Mouse (Mus musculus) macrophage (primary cell): ENCODE results near the gene Zfp629. TPM values are rescaled to one million over a fixed set of nuclear protein-coding genes. Genes with fewer than 3 reads are reported as not detected.
"Not testable (repeated sequence)": the region's sequence is repeated elsewhere in the genome, so short reads cannot be mapped to it uniquely, and the experiment has no call there.

ENCODE experiments used
- H3K27ac ChIP-seq: fragments of 350-480 bp; formaldehyde crosslinking; 2 replicates; pipeline ENCODE4 v1.9.0; 2021
- H3K36me3 ChIP-seq: fragments of 350-480 bp; formaldehyde crosslinking; 2 replicates; pipeline ENCODE4 v1.9.0; 2021; ENCODE audit errors: inconsistent target
- H3K4me3 ChIP-seq: fragments of 350-480 bp; formaldehyde crosslinking; 2 replicates; pipeline ENCODE4 v1.9.0; 2021; ENCODE audit errors: inconsistent target
- H3K79me2 ChIP-seq: fragments of 350-480 bp; formaldehyde crosslinking; 2 replicates; pipeline ENCODE4 v1.9.0; 2021; ENCODE audit errors: inconsistent target
- whole genome bisulfite sequencing: methylation state at CpG from one replicate; pipeline ENCODE4 v1.1.7; 2026; ENCODE audit warnings: inconsistent platforms; ENCODE audit not compliant: missing documents; 5-methylcytosine and 5-hydroxymethylcytosine counted together
- polyA plus RNA-seq: library from polyadenylated mRNA; stranded (reverse); fragments of 250-400 nt; gene quantifications from 3 replicates; pipeline ENCODE4 v1.2.4, GENCODE M21; 2018; ENCODE audit warnings: inconsistent platforms
- total RNA-seq, 78 experiments: library from RNA; depleted of rRNA; stranded (reverse); fragments of 250-400 nt; gene quantifications; 1 replicate in 9 of 78; 2 replicates in 24 of 78; 3 replicates in 43 of 78; 4 replicates in 2 of 78; pipeline ENCODE4 v1.2.4; 2018; ENCODE audit warnings: inconsistent platforms in 56 of 78

Gene Zfp629
- total RNA-seq (2018; cell fraction: chromatin; rRNA removed): 10 to 100 TPM in 21 of 26 experiments, 1 to 10 TPM in 5; 6.1 to 37.3 (median 14.8) TPM
- total RNA-seq (2018; cell fraction: cytosol; rRNA removed): 1 to 10 TPM; 1.2 to 9.3 (median 4.5) TPM
- total RNA-seq (2018; cell fraction: nucleus; rRNA removed): 10 to 100 TPM in 11 of 26 experiments, 1 to 10 TPM in 15; 2.7 to 31.1 (median 9.3) TPM
- polyA plus RNA-seq: 5.9 to 11.5 TPM (median 8.2 TPM) in 3 replicates

DNA sequence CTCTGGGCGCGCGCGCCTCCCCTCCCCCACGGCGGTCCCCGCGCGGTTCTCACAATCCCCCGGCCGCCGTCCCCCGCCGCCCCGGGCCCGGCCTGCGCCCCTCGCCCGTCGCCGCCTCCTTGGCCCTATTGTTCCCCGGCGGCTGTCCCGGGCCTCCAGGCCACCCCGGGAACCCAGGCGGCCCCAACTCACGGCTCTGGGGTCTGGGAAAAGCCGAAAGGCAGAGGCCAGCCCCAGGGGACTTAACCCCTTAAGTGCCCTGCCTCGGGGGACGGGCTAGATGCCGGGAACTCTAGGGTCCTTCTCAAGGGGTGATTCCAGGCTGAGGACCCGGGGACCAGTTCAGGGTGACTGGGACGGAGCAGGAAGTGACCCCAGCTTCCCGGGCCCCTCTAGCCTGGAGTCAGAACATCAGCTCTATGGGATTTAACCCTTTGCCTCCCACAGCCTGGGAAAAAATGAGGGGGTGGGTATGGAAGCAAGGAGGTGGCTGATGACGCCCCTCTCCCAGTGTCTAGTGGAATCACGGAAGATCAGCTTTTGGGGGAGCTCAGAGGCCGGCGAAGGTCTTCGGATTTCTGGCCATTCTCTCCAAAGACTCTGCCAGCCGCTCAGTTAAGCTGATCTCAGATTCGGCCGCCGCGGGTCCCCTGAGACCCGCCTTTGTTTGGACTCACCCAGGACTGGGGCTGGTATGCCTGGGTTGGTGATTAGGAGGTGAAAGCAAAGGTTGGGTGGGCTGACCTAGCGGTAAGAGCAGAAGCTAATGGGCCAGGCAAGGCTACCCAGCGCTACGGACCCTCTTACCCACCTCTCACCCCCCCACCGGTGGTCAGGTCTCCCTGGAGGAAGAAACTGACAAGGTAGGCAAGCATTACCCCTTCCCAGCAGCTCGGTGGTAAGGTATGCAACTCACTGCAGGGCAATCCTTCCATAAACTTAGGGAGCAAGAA, at the start of gene Zfp629:
Gene Zfp629, minus strand, starts transcription at position 907 of the 953 bp plus-strand sequence.
- Histone ChIP-seq H3K79me2 (no peaks in the 10 kb centered on the region), H3K36me3 (peaks cover 24% of the 10 kb centered on the region; the same call in 1 of the 2 replicates), H3K4me3 (peak within 1 kb of the TSS; percentile 83), H3K27ac (no peak within 1 kb of the TSS)
- WGBS: under 1% methylated on average over 49 of the region's 50 CpGs

DNA sequence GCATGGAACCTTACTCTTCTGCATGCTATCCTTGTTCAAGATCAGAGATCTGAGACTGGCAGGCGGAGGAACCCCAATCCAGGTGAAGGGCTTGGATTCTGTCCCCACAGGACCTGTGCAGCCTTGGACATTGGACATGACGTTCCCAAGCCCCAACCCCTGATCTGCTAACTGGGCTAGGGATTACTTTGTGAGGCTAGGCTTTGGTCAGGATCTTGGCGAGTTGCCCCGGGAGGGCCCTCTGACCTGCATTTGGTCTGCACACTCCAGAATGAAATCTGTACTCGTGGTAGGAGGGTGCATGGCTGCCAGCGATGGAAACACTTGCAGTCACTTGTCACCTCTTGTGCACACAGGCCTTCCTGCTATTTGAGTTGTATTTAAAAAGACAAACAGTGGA, 47.3 kb upstream of the Zfp629 start:
- Histone ChIP-seq H3K79me2 (no peaks in the 10 kb centered on the region), H3K36me3 (no peaks in the 10 kb centered on the region), H3K27ac (no peak overlapping the region), H3K4me3 (no peak overlapping the region)
- 98% methylated on average over 6 of the region's 6 CpGs for WGBS

DNA sequence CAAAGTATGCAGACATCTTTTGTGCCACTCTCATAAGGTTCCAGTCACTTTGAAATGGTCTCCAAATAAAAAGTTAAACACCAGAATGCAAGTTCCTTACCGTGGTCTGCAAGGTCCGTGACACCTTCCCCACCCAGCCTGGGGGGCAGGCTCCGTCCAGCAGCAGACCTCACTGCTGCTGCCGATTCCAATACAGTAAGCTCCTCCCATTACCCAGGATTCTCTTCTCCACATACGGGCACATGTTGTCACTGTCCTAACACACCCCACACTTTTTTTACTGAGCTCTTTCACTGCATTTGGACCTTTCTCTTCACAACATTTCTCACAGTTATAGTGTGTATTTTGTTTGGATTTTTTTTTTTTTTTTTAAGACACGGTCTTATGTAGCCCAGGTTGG, 46.2 kb upstream of the Zfp629 start:
- Histone ChIP-seq H3K4me3 (no peak overlapping the region), H3K36me3 (no peaks in the 10 kb centered on the region), H3K27ac (no peak overlapping the region), H3K79me2 (no peaks in the 10 kb centered on the region)
- 84% methylated on average over 6 of the region's 6 CpGs for WGBS

DNA sequence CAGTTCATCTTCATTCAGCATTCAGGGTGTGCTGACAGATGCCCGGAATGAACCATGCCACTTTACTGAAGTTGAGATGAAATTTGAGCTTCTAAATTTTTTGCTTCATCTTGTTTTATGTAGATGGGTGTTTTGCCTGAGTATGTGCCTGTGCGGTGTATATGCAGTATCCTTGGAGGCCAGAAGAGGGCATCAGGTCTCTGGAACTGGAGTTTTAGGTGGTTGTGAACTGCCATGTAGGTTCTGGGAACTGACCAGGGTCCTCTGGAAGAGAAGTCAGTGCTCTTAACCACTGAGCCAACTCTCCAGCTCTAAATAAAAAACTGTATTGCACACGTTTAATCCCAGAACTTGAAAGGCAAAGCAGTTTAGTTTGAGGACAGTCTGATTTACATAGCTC, 45.3 kb upstream of the Zfp629 start:
- 100% methylated on average over 3 of the region's 3 CpGs for WGBS
- Histone ChIP-seq H3K27ac (no peak overlapping the region), H3K79me2 (no peaks in the 10 kb centered on the region), H3K4me3 (no peak overlapping the region), H3K36me3 (no peaks in the 10 kb centered on the region)

DNA sequence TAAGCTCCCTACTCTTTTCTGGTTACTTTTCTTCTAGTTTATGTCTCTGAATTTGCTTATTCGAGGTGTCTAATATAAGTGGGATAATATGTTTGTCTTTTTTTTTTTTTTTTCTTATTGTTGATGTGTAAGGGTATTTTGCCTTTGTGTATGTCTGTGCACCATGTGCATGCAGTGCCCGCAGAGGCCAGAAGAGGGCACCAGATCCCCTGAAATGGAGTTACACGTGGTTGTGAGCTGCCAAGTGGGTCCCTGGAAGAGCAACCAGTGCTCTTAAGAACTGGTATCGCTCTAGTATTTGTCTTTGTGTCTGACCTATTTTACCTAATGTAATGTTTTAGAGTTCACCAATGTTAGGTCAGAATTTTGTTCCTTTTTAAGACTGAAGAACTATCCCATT, 41.3 kb upstream of the Zfp629 start:
- no peak overlapping the region for H3K4me3 ChIP-seq
- no peaks in the 10 kb centered on the region for H3K36me3 ChIP-seq
- no peaks in the 10 kb centered on the region for H3K79me2 ChIP-seq
- H3K27ac ChIP-seq: no peak overlapping the region
- 22% methylated on average over 3 of the region's 4 CpGs for WGBS

DNA sequence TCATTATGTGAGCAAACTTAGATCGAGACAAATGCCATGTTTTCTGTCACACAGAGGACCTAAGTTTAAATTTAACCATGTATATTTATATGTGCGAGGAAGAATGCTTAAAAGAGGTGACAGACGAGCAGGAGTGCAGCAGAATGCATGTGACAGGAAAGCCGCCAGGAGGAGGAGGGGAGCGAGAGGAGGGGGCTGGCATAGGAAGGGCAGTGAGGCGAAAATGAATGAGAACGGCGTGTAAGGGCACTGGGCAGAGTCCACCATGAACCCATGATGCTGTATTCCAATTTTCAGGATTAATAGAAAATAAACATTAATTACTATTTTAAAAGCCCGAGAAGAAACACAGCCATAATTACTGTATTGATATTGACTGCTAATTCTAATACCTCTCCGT, 38.7 kb upstream of the Zfp629 start:
- WGBS: 77% methylated on average over 10 of the region's 10 CpGs
- H3K4me3 ChIP-seq: no peak overlapping the region
- no peaks in the 10 kb centered on the region for H3K36me3 ChIP-seq
- H3K79me2 ChIP-seq: no peaks in the 10 kb centered on the region
- no peak overlapping the region for H3K27ac ChIP-seq

DNA sequence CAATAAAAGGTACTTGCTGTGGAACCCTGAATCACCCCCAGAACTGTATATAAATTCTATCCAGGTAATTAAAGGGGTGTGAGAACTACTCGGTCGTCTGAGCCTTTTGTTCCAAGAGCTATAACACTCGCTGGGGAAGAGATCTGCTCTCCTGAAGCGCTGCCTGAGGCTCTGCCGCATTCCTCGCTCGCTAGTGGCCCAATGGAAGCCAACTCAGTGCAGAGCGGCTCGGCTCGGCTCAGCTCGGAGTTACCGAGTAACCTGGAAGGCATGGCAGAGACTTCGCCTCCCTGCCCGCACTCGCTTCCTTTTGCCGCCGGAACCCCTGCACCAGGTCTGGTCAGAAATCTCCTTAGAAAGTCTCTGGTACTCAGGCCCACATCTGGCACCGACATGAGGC, 36.5 kb upstream of the Zfp629 start:
- Histone ChIP-seq H3K36me3 (no peaks in the 10 kb centered on the region), H3K27ac (no peak overlapping the region), H3K79me2 (no peaks in the 10 kb centered on the region), H3K4me3 (no peak overlapping the region)
- 35% methylated on average over 18 of the region's 18 CpGs for WGBS

DNA sequence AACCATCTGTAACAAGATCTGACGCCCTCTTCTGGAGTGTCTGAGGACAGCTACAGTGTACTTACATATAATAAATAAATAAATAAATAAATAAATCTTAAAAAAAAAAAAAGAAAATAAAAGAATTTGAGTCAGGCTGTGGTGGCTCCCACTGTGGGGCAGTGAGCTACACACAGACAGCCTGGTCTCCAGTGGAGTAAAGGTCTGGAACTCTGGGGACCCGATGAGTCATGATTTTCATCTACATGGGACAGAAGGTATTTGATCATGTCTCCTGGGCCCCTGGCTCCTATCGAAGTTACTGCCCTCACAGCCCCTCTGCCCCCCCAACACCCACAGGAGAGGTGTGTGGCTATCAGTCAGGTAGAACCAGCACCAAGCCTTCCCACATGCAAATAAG, 36.0 kb upstream of the Zfp629 start:
- no peak overlapping the region for H3K4me3 ChIP-seq
- H3K36me3 ChIP-seq: no peaks in the 10 kb centered on the region
- H3K79me2 ChIP-seq: no peaks in the 10 kb centered on the region
- H3K27ac ChIP-seq: no peak overlapping the region
- WGBS: 75% methylated on average over 2 of the region's 3 CpGs

DNA sequence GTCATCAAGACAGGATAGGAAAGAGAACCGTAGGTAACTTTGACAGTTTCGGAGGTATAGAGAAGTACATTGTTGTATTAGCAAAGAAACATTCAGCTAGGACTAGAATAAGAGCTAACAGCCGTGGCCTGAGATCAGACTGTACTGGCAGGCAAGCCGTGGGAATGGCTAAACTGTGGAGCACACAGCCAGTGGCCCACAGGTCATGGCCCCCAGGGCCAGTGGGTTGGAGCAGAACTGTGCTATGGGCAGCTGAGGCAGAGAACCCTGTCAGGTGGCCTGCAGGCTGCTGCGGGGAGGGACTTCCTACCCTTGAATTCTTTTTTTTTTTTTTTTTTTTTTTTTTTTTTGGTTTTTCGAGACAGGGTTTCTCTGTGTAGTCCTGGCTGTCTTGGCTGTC, 33.6 kb upstream of the Zfp629 start:
- Histone ChIP-seq H3K79me2 (no peaks in the 10 kb centered on the region), H3K36me3 (no peaks in the 10 kb centered on the region), H3K27ac (no peak overlapping the region), H3K4me3 (no peak overlapping the region)
- WGBS: 88% methylated on average over 4 of the region's 6 CpGs

DNA sequence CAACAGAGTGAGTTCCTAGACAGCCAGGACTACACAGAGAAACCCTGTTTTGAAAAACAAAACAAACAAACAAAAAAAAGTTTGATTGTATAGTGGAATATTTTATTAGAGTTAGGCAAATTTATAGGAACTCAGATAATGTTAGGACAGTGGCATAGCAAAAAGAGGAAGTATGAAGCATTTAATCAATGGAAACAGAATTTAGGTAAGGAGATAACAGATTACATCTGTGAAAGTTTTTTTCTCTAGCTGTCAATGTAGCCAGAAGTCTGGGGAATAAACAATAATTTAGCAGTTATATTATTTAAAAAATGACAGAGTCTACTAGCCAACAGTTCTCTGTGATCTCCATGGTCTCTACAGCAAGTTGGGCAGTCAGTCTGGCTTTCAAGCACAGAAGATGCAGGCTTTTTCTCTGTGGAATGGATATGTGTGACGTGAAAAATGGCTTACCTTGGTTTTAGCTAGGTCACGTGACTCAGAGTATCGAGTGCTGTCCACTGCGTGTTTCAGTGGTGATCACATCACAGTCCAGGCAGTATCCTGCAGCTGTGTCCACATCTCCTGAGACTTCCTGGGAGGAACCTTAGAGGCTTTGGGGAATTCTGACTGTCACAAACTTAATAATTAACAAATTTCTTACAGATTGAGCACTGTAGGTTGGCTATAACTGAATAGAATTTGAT, 33.1 kb upstream of the Zfp629 start:
- no peak overlapping the region for H3K27ac ChIP-seq
- 86% methylated on average over 4 of the region's 4 CpGs for WGBS
- no peak overlapping the region for H3K4me3 ChIP-seq
- no peaks in the 10 kb centered on the region for H3K36me3 ChIP-seq
- H3K79me2 ChIP-seq: no peaks in the 10 kb centered on the region

DNA sequence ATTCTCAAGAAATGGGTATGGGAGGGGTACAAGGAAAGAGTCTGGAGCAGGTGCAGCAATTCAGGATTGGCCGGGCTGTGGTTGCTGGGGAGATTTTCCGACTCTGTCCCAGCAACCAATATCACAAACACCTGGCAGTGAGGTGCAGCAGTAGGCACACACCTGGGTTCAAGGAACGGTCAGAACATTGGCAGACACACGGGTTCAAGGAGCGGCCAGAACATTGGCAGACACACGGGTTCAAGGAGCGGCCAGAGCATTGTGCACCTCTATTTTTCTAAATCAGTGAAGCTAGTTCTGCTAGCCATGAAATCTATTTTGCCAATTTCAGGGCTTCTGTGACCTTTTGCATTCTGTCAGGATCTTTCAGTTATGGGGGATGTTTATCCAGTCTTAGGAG, 32.0 kb upstream of the Zfp629 start:
- not testable (repeated sequence) for H3K79me2 ChIP-seq, H3K4me3 ChIP-seq, H3K27ac ChIP-seq, H3K36me3 ChIP-seq
- WGBS: 100% methylated on average over 4 of the region's 7 CpGs

DNA sequence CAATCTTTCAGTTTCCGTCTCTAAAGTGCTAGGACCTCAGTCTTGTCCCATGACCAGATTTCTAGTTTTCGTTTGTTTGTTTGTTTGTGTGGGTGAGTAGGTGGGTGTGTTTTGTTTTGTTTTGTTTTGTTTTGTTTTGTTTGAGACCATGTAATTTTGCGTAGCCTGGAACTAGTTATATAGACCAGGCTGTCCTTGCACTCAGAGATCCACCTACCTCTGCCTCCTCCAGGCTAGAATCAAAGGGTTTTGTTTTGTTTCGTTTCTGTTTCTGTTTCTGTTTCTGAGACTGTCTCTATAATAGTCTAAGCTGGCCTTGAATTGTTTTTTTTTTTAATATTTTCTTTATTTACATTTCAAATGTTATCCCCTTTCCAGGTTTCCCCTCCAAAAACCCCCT, 30.8 kb upstream of the Zfp629 start:
- no peak overlapping the region for H3K27ac ChIP-seq
- no peaks in the 10 kb centered on the region for H3K36me3 ChIP-seq
- WGBS: 83% methylated on average over 4 of the region's 4 CpGs
- no peaks in the 10 kb centered on the region for H3K79me2 ChIP-seq
- no peak overlapping the region for H3K4me3 ChIP-seq

DNA sequence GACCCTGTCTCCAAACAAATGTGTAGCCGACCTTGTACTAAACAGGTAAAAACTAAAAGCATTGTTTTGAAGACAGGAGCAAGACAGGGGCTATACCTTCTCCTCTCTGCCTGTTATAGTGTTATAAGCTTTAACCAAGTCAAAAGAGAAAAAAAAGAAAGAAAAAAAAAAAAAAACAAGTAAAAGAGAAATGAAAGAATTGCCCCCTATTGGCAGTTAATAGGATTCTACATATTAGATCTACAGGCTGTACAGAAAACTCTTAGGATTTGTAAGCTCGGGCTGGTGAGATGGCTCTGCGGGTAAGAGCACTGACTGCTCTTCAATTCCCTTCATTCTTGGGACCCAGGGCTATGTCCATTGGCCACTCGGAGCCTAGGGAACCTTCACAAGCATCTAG, 26.7 kb upstream of the Zfp629 start:
- H3K27ac ChIP-seq: no peak overlapping the region
- H3K4me3 ChIP-seq: no peak overlapping the region
- WGBS: 94% methylated on average over 4 of the region's 4 CpGs
- no peaks in the 10 kb centered on the region for H3K79me2 ChIP-seq
- H3K36me3 ChIP-seq: no peaks in the 10 kb centered on the region

DNA sequence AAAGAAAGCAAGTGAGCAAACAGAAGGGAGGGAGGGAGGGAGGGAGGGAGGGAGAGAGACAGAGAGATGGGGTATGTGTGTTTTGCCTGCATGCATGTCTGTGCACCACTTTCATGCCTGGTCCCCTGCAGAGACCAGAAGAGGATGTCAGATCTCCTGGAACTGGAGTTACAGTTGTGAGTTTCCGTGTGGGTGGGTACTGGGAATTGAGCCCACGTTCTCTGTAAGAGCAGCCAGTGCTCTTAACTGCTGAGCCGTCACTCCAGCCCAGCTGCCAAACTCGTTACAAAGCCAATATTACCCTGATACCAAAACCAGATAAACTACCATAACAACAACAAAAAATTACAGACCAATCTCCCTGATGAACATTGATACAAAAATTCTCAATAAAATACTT, 25.7 kb upstream of the Zfp629 start:
- Histone ChIP-seq H3K27ac (no peak overlapping the region), H3K79me2 (no peaks in the 10 kb centered on the region), H3K4me3 (no peak overlapping the region), H3K36me3 (no peaks in the 10 kb centered on the region)
- WGBS: 55% methylated on average over 4 of the region's 4 CpGs

DNA sequence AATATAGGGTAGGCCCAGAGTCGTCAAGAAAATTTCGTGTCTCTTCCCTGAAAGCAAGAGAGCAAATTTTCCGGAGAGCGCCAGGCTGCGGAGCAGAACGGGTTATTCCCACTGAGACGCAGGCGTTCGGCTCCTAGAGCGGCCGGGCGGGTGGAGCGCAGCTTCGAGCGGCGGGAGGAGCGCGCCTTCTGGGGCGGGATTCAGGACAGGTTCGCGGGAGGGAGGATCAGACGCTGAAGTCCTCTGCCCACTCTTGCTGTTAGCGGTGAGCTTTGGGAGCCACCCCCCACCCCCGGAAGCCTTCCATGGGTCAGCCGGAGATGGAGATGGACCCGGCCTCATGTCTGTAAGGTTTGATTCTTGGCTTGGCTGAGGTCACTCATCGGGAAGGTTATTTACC, 21.4 kb upstream of the Zfp629 start:
- Histone ChIP-seq H3K36me3 (no peaks in the 10 kb centered on the region), H3K4me3 (0 out of 2 replicates have a peak overlapping the region, but pooled peaks have one; percentile 2), H3K79me2 (no peaks in the 10 kb centered on the region), H3K27ac (no peak overlapping the region)
- WGBS: 3% methylated on average over 27 of the region's 27 CpGs
